Mouse (Mus musculus) heart, adult 18-20 months (tissue): Measurements from ENCODE around the gene Elf2. TPM values are rescaled to one million over a fixed set of nuclear protein-coding genes. Genes with fewer than 3 reads are reported as not detected.

Experiments used
- DNase-seq, 2 experiments: peaks; one replicate each; pipeline ENCODE4 v3.0.0; 2021 to 2022; ENCODE audit warnings: mixed read lengths in 1 of 2
- total RNA-seq, 2 experiments: library from RNA; stranded (reverse); gene quantifications; 2 replicates each; pipeline ENCODE4 v1.2.3; 2021

The Elf2 gene
- total RNA-seq, 2 experiments from 2014 or later = 54.7 to 57.0 TPM

DNA sequence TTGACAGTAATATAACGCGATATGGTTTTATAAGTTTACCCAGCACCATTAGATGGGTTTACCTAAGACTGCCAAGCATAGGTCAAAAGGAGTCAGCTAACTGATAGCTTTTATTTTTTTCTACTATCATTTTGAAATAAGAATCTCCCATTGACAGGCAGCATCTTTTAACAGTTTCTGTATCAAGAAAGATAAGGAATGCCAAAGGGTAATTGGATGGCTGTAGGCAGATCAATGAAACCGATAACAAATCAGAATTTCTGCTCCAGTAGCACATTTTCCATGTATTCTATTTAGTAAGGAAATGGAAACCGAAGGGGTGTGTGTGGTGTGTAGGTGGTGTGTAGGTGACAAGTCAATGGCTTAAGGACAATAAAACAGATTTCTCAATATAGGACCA lies 62.0 kb downstream of the Elf2 start:
- DNase-seq = no peak

- DNase-seq = peak; percentile 84 to 90
These were observed 63.0 kb downstream of the Elf2 start for GRCm38 (mm10) chr3:51277201-51278150.

GRCm38 (mm10) chr3:51276421-51277111 lies 63.9 kb downstream of the Elf2 start:
- DNase-seq = no peak

DNA sequence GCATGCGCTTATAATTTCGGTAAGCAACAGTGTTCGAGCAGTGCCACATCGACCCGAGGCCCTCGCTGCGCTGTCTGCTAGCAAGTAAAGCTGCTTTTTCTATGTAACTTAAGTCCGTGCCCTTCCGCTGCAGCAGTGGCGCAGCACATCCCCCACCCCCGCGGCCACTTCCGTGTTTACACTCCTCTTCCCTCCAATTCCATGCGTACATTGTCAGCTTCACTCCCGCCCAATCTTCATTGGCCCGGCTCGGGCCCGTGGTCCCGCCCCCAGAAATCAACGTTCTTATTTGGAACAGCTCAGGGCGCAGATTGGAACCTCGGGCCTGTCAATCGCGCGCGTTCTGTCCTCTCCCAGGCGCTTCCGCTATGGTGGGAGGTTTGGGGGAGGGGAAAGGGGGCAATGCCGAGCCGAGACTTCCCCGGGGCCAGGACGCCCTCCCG lies 64.5 kb downstream of the Elf2 start:
- DNase-seq = peak; percentile 98 to 100

DNA sequence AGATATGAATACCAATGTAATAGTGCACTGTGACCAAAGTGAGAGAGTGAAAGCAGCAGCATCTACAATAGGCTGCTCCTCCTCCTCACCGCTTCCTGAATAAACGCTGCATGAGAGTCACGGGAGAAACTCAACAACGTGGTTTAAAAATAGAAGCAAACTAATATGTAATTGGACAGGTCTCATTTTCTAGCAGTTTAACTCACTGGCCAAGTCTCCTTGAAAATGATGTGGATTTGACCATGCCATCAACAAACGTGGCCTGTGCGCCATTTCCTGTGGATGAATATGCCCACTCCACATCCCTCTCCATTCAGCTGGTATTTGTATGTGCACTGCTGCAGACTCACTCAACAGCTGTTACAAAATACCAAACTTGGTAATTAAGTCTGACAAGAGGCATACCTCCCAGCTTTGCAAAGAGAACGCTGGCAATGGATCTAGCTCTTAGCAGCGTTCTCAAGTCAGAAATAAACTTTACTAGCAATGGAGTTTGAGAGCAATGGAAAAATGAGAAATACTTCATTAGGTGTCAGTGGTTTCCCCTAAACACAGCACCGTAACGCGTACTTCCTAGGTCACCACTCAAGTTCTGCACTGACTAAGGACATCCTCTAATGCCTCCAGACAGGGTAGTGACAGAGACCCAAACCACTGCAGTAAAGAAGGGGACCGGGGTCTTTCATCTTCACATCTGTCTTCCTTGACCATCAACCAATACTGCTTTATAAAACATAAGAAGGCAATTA lies 70.2 kb downstream of the Elf2 start:
- peak; percentile 40 to 61 for DNase-seq

DNA sequence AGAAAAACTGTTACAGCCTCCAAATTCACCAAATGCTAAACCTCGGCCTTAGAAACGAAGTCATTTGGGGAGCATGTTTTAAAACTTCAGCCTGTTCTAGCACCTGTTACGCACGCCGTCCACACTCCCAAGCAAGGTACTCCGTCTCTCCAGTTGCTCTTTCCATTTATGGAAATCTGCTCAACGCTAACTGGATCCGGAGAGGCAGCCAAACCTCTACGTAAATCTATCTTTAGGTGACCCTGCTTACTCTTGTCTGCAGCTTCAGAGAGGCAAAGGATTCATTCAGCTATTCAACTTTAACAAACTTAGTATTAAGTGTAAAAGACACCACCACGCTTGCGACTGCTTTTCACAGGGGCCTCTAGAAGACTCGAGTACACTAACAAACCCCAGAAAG lies 72.0 kb downstream of the Elf2 start:
- peak; percentile 60 to 72 for DNase-seq

DNA sequence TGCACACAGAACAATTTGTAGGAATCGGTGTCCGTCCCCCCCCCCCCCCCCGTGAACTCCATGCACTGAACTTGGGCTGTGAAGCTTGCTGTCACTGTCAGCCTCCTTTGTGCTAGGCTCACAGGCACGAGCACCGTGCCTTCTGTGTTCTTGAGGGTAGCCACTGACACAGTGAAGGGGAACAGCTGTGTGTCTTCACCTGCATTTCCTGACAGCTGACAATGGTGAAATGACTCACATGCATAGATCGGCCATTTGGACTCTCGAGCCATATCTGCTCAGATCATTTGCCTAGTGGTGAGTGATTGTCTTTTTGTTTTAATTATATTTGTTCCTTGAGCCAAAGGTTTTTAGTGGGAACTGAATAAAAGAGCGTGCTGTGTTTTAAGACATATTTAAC lies 77.5 kb downstream of the Elf2 start:
- DNase-seq = no peak

DNA sequence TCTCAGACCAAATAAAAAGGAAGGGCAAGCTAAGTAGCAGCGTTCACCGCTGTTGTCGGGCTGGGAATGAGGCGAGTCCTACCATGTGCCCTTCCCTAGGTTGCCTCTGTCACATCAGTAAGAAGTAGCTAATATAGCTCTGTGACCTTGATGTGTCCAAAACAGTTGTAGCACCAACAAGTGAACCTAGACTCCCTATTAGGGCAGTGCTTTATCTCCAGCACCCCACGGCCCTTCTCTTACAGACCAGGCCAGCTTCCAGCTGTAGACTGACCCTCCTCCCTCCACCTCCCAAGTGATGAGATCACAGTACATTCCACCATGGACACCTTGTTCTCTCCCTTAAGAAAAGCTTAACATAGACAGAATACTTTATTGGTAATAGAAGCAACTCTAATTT lies 82.4 kb downstream of the Elf2 start:
- peak; percentile 40 to 45 for DNase-seq

DNA sequence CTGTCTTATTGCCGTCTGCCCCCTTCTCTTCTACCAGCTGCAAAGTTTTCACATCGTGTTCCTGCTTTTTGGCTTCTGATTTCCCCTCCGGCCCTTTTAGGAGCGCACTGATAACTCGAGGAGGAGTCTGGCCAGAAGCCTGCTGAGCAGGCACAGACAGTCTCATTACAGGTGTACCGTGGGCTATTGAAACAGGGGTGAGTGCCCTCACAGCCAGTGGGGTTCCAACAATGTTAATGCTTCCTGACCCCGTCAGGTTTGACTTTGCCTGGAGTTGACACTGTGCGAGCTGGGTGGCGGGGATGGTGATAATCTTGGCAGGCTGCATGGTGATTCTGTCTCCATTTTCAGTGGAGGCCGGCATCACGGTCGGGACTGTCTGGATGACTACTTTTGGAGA lies 84.0 kb downstream of the Elf2 start:
- DNase-seq = peak; percentile 60 to 64

GRCm38 (mm10) chr3:51254784-51255183 lies 85.7 kb downstream of the Elf2 start:
- DNase-seq = no peak

DNA sequence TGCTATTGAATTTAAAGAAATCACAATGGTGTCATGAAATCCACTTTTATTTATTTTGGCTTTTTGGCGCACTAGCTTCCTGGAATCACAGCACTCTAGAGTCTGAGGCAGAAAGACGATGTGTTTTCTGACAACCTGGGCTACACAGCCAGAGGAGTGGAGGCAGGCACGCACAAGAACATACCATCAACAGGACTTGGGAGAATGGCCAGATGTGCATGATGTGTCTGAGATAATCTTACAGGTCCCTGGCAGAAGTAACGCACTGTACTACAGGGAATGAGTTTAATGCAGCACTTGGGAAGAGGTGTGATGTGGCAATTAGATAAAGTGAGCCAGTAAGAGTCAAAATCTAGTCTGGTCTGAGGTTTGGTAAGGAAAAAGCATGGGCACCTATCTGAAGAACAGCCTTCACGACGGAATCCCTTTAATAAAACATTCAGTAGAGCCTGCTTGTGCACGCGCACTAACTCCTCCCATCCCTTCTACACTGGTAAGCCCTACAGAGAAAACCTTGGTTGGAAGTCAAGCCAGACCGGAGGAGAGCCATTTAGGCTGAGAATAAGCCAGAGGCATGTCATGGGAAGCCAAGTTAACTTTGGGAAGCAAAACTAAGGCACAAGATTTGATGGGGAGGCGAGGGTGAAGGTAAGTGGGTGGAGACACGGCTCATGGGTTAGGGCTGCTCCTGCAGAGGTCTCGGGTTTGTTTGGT lies 87.6 kb downstream of the Elf2 start:
- DNase-seq = no peak

DNA sequence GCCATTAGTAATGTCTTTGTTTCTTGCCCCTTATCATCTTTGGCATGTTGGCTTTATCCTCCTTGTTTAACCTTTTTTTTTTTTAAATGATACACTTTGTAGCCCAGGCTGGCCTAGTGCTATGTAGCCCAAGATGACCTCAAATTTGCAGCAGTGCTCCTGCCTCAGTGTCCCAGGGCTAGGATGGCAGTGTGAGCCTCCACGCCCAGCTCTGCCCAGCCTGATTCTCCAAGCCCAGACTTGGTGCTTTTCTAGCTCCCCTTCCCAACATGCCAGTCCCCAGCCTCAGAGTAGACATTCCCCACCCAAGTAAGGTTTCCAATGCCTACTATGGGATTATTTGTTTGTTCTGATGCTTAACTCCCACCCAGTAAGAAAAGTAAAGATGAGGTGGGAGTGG lies 88.2 kb downstream of the Elf2 start:
- no peak for DNase-seq

- DNase-seq = no peak
These were observed 89.4 kb downstream of the Elf2 start for GRCm38 (mm10) chr3:51251057-51251456.

GRCm38 (mm10) chr3:51249866-51250265 lies 90.6 kb downstream of the Elf2 start:
- no peak for DNase-seq

DNA sequence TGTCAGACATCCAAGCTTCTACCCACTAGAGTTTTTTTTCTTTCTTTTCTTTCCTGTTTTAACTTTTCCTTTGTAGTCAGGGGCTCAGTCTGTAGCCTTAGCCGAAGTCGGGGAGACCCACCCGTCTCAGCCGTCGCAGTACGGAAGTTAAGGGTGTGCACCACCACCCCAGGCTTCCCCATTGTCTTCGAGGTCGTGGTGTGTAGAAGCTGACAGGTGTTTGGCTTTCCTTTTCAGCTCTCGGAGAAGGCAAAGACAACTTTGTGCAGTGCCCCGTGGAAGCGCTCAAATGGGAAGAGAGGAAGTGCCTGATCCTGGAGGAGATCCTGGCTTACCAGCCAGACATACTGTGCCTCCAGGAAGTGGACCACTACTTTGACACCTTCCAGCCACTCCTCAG lies 91.0 kb downstream of the Elf2 start:
- no peak for DNase-seq

DNA sequence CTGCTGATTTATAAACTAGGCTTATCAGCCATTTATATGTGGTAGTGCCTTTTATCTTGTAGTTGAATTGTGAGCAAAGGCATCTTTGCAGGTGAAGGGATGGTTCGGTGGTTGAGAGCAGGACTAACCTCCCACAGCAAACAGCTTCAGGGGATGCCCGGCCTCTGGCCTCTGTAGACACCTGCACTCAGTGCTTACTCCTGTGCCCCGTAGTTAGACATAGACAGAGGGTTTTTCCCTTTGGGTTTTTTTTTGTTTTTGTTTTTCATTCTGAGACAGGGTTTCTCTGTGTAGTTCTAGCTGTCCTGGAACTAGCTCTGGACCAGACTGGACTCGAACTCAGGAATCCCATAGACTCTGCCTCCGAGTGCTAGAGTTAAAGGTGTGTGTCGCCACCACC lies 91.9 kb downstream of the Elf2 start:
- no peak for DNase-seq

- peak; percentile 35 to 44 for DNase-seq
These were observed 92.8 kb downstream of the Elf2 start for GRCm38 (mm10) chr3:51247704-51248103.

DNA sequence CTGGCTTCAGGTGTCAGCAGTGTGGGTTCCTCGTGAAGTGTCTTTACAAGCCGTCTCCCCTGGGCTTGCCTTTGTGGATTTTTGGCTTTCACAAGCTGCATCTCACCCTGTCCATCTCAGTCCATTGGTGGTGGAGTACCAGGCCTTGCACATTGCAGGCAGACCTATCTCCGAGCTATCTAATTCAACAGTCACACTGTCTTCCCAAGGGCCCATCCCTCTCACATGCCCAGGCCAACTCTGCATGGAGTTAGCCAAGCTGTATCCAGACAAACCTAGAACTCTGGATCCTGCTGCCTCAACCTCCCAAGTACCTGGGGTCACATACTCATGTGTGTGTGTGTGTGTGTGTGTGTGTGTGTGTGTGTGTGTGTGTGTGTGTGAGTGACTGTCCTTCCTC lies 100.9 kb downstream of the Elf2 start:
- DNase-seq = no peak

DNA sequence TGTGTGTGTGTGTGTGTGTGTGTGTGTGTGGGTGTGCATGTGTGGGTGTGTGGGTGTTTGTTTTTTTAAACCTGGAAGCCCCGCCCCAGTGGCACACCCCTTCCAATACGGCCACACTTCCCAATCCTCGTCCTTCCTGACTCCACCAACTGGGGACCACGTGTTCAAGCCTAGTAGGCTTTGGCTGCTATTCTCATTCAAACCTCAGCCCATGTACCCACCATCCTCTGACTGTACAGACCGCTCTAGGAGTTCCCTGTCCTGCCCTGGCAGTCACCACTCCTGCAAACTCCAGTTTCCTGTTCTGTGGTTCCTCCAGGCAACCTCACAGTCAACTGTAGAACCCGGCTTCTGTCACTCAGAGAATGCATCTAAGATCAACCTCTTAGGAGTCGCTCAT lies 101.9 kb downstream of the Elf2 start:
- no peak for DNase-seq

DNA sequence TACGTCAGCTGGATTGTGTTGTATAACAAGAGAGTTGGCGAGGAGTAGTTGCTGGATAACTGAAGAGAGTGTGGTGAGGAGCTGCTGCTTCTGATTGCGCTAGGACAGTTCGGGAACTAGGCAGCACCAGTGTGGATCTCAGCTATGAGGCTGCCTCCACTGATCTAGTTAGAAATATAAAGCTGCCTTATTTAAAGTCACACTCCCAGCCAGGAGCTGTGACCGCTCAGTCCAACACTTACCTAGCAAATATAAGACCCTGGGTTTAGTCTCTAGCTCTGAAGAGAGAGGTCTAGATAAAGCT lies 105.8 kb downstream of the Elf2 start:
- no peak for DNase-seq

GRCm38 (mm10) chr3:51233918-51234751 lies 106.3 kb downstream of the Elf2 start:
- peak; percentile 85 to 91 for DNase-seq
